Mouse (Mus musculus): Measurements from ENCODE around the gene Ccpg1. TPM values are rescaled to one million over a fixed set of nuclear protein-coding genes. Genes with fewer than 3 reads are reported as not detected.

Gene Ccpg1
- polyA plus RNA-seq, 1 experiment from 2014 or later = 49.2 TPM

- H3K36me3 ChIP-seq = no peaks in the 10 kb centered on the region
- H3K4me3 ChIP-seq = no peak overlapping the region
- H3K9ac ChIP-seq = no peak overlapping the region
- 71% methylated on average over 10 of the region's 10 CpGs for WGBS
- no peaks in the 10 kb centered on the region for H3K4me1 ChIP-seq (replicated peaks)
- no peak overlapping the region for H3K4me2 ChIP-seq
- ATAC-seq (ENCODE audit: low FRiP score, low read depth) = no peak
- no peaks in the 10 kb centered on the region for H3K9me3 ChIP-seq
- H3K27me3 ChIP-seq = no peaks in the 10 kb centered on the region
- no peak overlapping the region for H3K27ac ChIP-seq (replicated peaks)
These were observed 70.2 kb downstream of the Ccpg1 start for GRCm38 (mm10) chr9:73055441-73055911.

DNA sequence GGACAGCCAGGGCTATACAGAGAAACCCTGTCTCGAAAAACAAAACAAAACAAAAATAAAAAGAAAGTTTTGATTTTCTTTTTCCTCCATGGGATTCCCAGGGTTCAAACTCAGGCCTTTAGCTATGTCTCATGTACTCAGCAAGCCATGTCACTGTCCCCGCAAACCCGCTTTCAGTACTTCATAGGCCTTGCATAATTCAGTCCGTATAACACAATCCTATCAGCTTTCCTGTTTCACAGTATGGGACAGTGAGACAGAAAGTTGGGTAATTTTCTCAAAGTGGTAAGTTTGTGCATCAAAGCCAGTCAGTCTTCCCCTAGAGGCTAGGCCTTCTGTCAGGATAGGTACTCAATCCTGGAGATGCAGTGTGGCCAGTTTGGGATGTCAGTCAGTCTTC is 74.0 kb downstream of the Ccpg1 start:
- H3K27me3 ChIP-seq = no peaks in the 10 kb centered on the region
- 91% methylated on average over 4 of the region's 4 CpGs for WGBS
- ATAC-seq (ENCODE audit: low FRiP score, low read depth) = no peak
- H3K36me3 ChIP-seq = no peaks in the 10 kb centered on the region
- H3K4me3 ChIP-seq = no peak overlapping the region
- no peak overlapping the region for H3K4me2 ChIP-seq
- no peak overlapping the region for H3K9ac ChIP-seq
- H3K27ac ChIP-seq (replicated peaks) = no peak overlapping the region
- H3K9me3 ChIP-seq = no peaks in the 10 kb centered on the region
- peaks cover 7% of the 10 kb centered on the region; the same call in 1 of the 2 replicates for H3K4me1 ChIP-seq (replicated peaks)

DNA sequence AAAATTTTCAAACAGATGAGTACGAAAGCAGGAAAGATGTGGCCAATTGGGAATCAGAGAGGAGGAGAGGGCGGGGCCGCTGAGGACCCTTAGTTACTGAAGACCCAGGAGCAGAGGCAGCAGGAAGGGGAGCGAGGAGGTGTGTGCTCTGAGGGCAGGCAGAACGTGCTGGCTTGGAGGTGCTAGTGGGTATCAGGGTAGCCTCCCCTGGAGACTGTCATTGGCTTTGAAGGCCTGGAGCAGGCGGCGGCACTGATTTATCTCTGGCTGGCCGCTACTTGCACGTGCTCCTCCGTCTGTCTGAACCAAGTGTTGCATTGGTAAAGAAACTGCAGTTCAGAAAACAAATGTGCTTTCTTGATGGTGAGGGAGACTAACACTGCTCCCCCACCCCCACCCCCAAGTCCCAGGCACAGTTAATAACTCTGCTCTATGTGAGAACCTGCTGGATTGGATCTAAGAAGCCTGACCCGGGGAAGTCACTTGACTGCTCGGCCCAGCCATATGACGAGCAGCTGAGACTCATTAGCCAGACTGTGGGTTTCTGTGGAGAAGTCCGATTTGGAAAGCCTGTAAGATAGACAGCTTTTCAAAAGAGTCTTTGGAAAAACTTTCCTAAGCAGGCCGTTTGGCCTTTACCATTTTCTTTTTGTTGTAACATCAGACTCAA is 78.5 kb downstream of the Ccpg1 start:
- Histone ChIP-seq H3K27ac (replicated peaks) (no peak overlapping the region), H3K9ac (no peak overlapping the region), H3K4me2 (peak overlapping the region; percentile 38), H3K27me3 (no peaks in the 10 kb centered on the region), H3K4me3 (no peak overlapping the region), H3K9me3 (no peaks in the 10 kb centered on the region), H3K36me3 (no peaks in the 10 kb centered on the region), H3K4me1 (replicated peaks) (peaks cover 21% of the 10 kb centered on the region)
- 38% methylated on average over 15 of the region's 15 CpGs for WGBS
- ATAC-seq (ENCODE audit: low FRiP score, low read depth) = no peak; the same call in 1 of the 2 replicates

Small RNA genes lying within 50 kb of the gene (microRNA-seq; reads per million reads assigned to microRNA genes)
- gene Gm27353 = not detected

Other genes with a start within 250 kb of the Ccpg1 start
- gene Prtg, start 178.6 kb upstream of the Ccpg1 start, polyA plus RNA-seq (2015; fragmentation: Nextera tagmentation; extraction: Ambion mirVana) = 0.41 and 0.49 TPM in 2 replicates
- 13.7 and 16.0 TPM in 2 replicates for gene Pygo1, start 59.8 kb upstream of the Ccpg1 start, polyA plus RNA-seq (2015; fragmentation: Nextera tagmentation; extraction: Ambion mirVana)
- gene Dyx1c1, start 26.6 kb upstream of the Ccpg1 start, polyA plus RNA-seq (2015; fragmentation: Nextera tagmentation; extraction: Ambion mirVana) = 2.6 and 2.7 TPM in 2 replicates
- not detected in 2 replicates for gene Gm44503, start 26.6 kb upstream of the Ccpg1 start, polyA plus RNA-seq (2015; fragmentation: Nextera tagmentation; extraction: Ambion mirVana)
- 23.5 and 23.7 TPM in 2 replicates for gene Ccpg1os, start within 50 bp of the Ccpg1 start, polyA plus RNA-seq (2015; fragmentation: Nextera tagmentation; extraction: Ambion mirVana)
- 14.1 and 17.6 TPM in 2 replicates for gene Pigb, start 54.9 kb downstream of the Ccpg1 start, polyA plus RNA-seq (2015; fragmentation: Nextera tagmentation; extraction: Ambion mirVana)
- gene Rab27a, start 59.4 kb downstream of the Ccpg1 start, polyA plus RNA-seq (2015; fragmentation: Nextera tagmentation; extraction: Ambion mirVana) = 3.1 and 3.2 TPM in 2 replicates
- gene Khdc3, start 116.4 kb downstream of the Ccpg1 start, polyA plus RNA-seq (2015; fragmentation: Nextera tagmentation; extraction: Ambion mirVana) = 0.12 and 0.17 TPM in 2 replicates
- not detected in 2 replicates for gene Gm20509, start 117.0 kb downstream of the Ccpg1 start, polyA plus RNA-seq (2015; fragmentation: Nextera tagmentation; extraction: Ambion mirVana)
- 96.6 and 97.1 TPM in 2 replicates for gene Rsl24d1, start 128.0 kb downstream of the Ccpg1 start, polyA plus RNA-seq (2015; fragmentation: Nextera tagmentation; extraction: Ambion mirVana)

Data from hindbrain, embryonic 15.5 days (tissue).